Mouse (Mus musculus) limb, embryonic 12.5 days (tissue): ENCODE data around the gene Rnf212. TPM values are rescaled to one million over a fixed set of nuclear protein-coding genes. Genes with fewer than 3 reads are reported as not detected.

ENCODE experiments used
- ATAC-seq: fragments of 200-750 bp; cut with Nextera tagmentation; 2 replicates; pipeline ENCODE4 v1.8.0; 2017; ENCODE audit warnings: low read depth, moderate TSS enrichment; ENCODE audit not compliant: insufficient number of reproducible peaks, insufficient read depth, low FRiP score, low TSS enrichment
- H3K27ac ChIP-seq: fragments of 300-500 bp; sonication (generic); 2 replicates; pipeline ENCODE4 v1.5.1; 2016; ENCODE audit warnings: mild to moderate bottlenecking, moderate library complexity
- H3K27me3 ChIP-seq: fragments of 300-500 bp; sonication (generic); 2 replicates; pipeline ENCODE4 v1.6.1; 2016; ENCODE audit warnings: mild to moderate bottlenecking, moderate library complexity
- H3K36me3 ChIP-seq: fragments of 300-500 bp; sonication (generic); 2 replicates; pipeline ENCODE4 v1.6.1; 2016; ENCODE audit warnings: mild to moderate bottlenecking, moderate library complexity
- H3K4me1 ChIP-seq: fragments of 300-500 bp; sonication (generic); replicated peaks from 2 replicates; pipeline ENCODE4 v1.6.1; 2016
- H3K4me2 ChIP-seq: fragments of 300-500 bp; sonication (generic); 2 replicates; pipeline ENCODE4 v1.6.1; 2016; ENCODE audit warnings: mild to moderate bottlenecking, moderate library complexity
- H3K4me3 ChIP-seq: fragments of 300-500 bp; sonication (generic); replicated peaks from 2 replicates; pipeline ENCODE4 v1.5.1; 2016; ENCODE audit warnings: mild to moderate bottlenecking
- H3K9ac ChIP-seq: fragments of 300-500 bp; sonication (generic); replicated peaks from 2 replicates; pipeline ENCODE4 v1.6.1; 2016; ENCODE audit warnings: mild to moderate bottlenecking, moderate library complexity
- H3K9me3 ChIP-seq: fragments of 300-500 bp; sonication (generic); 2 replicates; pipeline ENCODE4 v1.6.1; 2016; ENCODE audit warnings: mild to moderate bottlenecking, moderate library complexity
- WGBS: fragments of 180-500 bp; shearing (Covaris S2); methylation state at CpG from one replicate; pipeline ENCODE4 v1.1.7; 2016; 5-methylcytosine and 5-hydroxymethylcytosine counted together
- polyA plus RNA-seq: library from polyadenylated mRNA; unstranded; fragments of >200 nt; fragmentation: Nextera tagmentation; extraction: Ambion mirVana; gene quantifications from 2 replicates; pipeline ENCODE4 v1.2.1, GENCODE M21; 2016

The Rnf212 gene
- polyA plus RNA-seq, 1 experiment from 2014 or later, result 0.33 TPM

DNA sequence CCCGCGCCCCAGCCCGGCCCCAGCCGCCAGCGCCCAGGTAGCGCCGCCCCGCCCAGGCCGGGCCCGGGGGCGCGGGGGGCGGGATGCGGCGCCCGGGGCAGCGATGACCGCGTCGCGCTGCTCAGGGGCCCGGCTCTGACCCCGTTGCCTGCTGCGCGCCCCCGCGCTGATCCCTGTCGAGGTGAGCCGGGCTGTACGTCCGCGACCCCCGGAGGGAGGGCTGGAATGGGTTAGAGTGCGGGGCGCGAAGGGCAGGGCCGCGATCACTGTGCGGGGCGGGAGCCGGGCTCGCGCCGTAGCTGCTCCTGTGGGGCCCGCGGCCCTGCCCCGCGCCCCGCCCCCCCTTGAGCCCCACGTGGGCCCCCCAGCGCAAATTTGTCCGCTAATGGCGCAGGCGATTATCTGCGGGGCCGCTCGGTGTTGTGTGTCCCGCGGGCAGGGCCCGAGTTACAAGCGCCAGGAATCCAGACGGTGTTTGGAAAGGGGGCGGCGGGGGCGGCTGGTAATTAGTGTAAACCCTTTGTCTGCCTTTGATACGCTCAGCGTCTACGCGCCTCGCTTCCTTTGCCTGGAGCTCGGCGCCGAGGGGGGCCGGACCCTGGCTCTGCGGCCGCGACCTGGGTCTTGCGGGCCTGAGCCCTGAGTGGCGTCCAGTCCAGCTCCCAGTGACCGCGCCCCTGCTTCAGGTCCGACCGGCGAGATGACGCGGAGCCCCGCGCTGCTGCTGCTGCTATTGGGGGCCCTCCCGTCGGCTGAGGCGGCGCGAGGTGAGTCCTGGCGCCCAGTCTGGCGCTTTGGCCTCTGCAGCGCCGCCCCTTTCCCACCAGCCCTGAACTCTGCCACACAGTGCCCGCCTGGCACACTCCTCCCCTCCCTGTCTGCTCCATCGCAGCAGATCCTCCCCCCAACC lies 80.2 kb downstream of the Rnf212 start:
- Histone ChIP-seq H3K4me1 (peaks cover 68% of the 10 kb centered on the region), H3K27ac (peak overlapping the region; percentile 77), H3K27me3 (peaks cover 9% of the 10 kb centered on the region; the same call in 1 of the 2 replicates), H3K9me3 (no peaks in the 10 kb centered on the region), H3K4me2 (peak overlapping the region; percentile 75), H3K36me3 (peaks cover 23% of the 10 kb centered on the region), H3K9ac (peak overlapping the region; percentile 93), H3K4me3 (peak overlapping the region; percentile 93)
- ATAC-seq, result peak; percentile 57
- under 1% methylated on average over 81 of the region's 99 CpGs for WGBS

DNA sequence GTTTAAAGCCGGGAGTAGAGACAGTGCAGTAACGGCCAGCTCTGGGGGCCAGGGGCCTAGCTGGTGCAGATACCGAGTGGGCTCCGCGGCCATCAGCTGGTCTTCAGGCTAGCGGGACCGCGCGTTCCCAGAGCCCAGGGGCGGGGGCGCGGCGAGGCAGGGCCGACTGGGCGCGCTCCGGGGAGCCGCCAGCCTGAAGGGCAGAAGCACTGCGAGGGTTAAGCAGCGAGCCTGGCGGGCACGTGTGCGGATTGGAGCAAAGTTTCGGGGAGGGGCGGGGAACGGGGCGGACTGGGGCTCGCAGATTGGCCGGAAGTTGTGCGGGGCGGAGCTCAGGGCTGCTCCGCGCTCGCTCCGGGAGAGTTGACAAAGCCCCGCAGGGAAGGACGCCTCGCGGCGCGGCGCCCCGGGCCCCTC lies 80.9 kb downstream of the Rnf212 start:
- H3K4me3 ChIP-seq, result peak overlapping the region; percentile 93
- WGBS, result 2% methylated on average over 35 of the region's 43 CpGs
- peaks cover 9% of the 10 kb centered on the region; the same call in 1 of the 2 replicates for H3K27me3 ChIP-seq
- peaks cover 61% of the 10 kb centered on the region for H3K4me1 ChIP-seq
- peak overlapping the region; percentile 75 for H3K4me2 ChIP-seq
- H3K9ac ChIP-seq, result peak overlapping the region; percentile 93
- peak; percentile 90 for ATAC-seq
- H3K36me3 ChIP-seq, result peaks cover 18% of the 10 kb centered on the region
- H3K27ac ChIP-seq, result peak overlapping the region; percentile 77
- no peaks in the 10 kb centered on the region for H3K9me3 ChIP-seq

DNA sequence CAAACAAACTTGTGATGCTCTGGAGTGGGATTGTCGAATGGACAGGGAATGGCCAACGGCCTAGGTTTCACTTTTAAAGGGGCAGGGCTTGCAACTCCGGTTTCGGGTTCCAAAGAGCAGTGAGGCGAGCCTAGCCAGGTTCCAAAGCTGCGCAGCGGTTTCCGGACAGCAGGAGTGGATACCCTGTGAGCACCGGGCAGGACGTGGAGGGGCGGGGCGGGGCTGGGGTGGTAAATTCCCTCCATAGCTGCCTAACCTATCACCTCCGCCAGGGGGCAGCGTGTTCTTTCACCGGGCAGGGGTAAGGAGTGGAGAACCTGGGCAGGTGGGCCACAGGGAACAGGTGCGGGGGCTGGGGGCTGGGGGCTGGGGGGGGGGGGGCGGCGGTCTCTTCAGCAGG lies 82.5 kb downstream of the Rnf212 start, which contains the start of gene Fgfrl1:
Gene Fgfrl1, plus strand, starts transcription at position 112 of the 400 bp plus-strand sequence.
- peak within 1 kb of the TSS; percentile 93 for H3K9ac ChIP-seq
- H3K4me2 ChIP-seq, result peak within 1 kb of the TSS; percentile 75
- under 1% methylated on average over 17 of the region's 18 CpGs for WGBS

DNA sequence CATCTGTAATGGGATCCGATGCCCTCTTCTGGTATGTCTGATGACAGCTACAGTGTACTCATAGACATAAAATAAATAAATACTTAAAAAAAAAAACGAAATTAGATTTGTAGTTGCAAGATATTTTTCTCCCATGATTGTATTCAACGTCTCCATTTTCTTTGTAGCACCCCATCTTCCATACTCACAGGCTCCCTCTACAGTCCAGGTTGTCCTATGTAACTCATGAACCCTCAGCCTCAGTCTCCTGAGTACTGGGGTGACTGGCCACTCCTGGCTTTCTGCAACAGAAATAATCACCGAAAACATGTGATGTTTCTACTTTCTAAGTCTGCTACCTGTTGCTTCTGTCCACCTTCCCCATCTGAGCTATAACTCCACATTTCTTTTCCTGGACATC lies 83.6 kb downstream of the Rnf212 start:
- Histone ChIP-seq H3K9me3 (no peaks in the 10 kb centered on the region), H3K4me2 (no peak overlapping the region), H3K27ac (no peak overlapping the region), H3K9ac (no peak overlapping the region), H3K4me3 (no peak overlapping the region), H3K4me1 (peaks cover 33% of the 10 kb centered on the region), H3K27me3 (peaks cover 9% of the 10 kb centered on the region; the same call in 1 of the 2 replicates), H3K36me3 (peaks cover 12% of the 10 kb centered on the region)
- ATAC-seq, result no peak
- 70% methylated on average over 4 of the region's 4 CpGs for WGBS

More for the DNA sequence above, 82.5 kb downstream of the Rnf212 start, which contains the start of gene Fgfrl1:
- Histone ChIP-seq H3K27me3 (peaks cover 9% of the 10 kb centered on the region; the same call in 1 of the 2 replicates), H3K4me3 (peak within 1 kb of the TSS; percentile 93), H3K27ac (peak within 1 kb of the TSS; percentile 41; the same call in 1 of the 2 replicates), H3K4me1 (peaks cover 45% of the 10 kb centered on the region), H3K9me3 (no peaks in the 10 kb centered on the region), H3K36me3 (peaks cover 11% of the 10 kb centered on the region)
- ATAC-seq, result no peak

DNA sequence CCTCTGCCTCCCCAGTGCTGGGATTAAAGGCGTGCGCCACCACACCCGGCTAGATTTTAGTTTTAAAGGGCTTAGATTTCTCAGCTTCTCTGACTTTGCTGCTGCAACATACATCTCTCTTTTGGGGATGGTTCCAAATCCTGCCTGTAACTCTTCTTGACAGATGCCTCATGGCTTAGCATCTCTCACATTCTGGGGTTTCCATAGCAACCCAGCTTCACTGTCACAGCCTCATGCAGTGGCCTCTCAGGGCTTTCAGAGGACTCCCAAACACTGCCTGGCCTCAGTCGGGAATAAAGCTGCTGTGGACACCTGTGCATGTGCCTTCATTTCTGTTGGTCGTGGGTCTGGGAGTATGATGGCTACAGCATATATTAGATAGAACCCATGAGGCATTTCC lies 85.7 kb downstream of the Rnf212 start:
- WGBS, result 76% methylated on average over 5 of the region's 5 CpGs
- peaks cover 9% of the 10 kb centered on the region; the same call in 1 of the 2 replicates for H3K27me3 ChIP-seq
- peaks cover 11% of the 10 kb centered on the region; the same call in 1 of the 2 replicates for H3K36me3 ChIP-seq
- no peak for ATAC-seq
- no peak overlapping the region for H3K27ac ChIP-seq
- H3K9me3 ChIP-seq, result no peaks in the 10 kb centered on the region
- no peak overlapping the region for H3K9ac ChIP-seq
- no peak overlapping the region for H3K4me3 ChIP-seq
- peaks cover 20% of the 10 kb centered on the region for H3K4me1 ChIP-seq
- H3K4me2 ChIP-seq, result no peak overlapping the region

DNA sequence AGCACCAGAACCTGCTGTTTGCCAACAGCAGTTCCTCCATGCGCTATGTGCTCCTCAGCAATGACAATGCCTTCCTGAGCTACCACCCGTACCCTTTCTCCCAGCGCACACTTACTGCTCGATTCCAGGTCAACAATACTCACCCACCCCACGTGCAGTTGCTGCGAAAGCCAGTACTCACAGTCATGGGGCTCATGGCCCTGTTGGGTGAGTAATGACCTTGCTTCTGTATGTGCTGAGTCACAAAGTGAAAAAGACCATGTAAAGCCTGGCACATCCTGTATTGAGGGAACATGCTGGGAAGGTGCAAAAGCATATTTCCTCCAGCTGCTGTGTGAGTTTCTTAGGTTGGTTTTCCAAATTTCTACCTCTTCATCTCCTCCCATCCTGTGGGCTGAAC lies 93.9 kb downstream of the Rnf212 start:
- Histone ChIP-seq H3K4me1 (peaks cover 16% of the 10 kb centered on the region), H3K27ac (no peak overlapping the region), H3K9me3 (no peaks in the 10 kb centered on the region), H3K27me3 (no peaks in the 10 kb centered on the region), H3K4me3 (no peak overlapping the region), H3K4me2 (no peak overlapping the region), H3K9ac (no peak overlapping the region), H3K36me3 (peaks cover 12% of the 10 kb centered on the region; the same call in 1 of the 2 replicates)
- ATAC-seq, result no peak
- WGBS, result 91% methylated on average over 6 of the region's 6 CpGs

DNA sequence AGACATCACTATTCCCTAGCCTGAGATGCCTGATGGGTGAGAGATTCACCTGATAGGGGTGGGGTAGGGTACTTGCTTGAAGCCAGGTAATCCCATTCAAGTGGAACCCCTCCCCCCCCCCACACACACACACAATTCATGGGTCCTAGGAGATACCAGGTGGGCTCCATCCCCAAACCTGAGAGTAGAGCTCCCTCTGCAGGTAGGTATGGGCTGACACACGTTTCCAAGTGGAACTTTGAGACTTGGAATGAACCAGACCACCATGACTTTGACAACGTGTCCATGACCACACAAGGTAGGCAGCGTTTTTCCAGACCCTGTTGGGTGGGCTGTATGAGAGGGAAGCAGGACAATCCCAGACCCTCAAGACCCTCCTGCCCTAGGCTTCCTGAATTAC lies 94.9 kb downstream of the Rnf212 start:
- H3K4me3 ChIP-seq, result no peak overlapping the region
- H3K27me3 ChIP-seq, result no peaks in the 10 kb centered on the region
- H3K9ac ChIP-seq, result no peak overlapping the region
- 0 out of 2 replicates have a peak, but pooled peaks cover 7% of the 10 kb centered on the region for H3K36me3 ChIP-seq
- 51% methylated on average over 3 of the region's 3 CpGs for WGBS
- H3K4me2 ChIP-seq, result no peak overlapping the region
- H3K9me3 ChIP-seq, result no peaks in the 10 kb centered on the region
- H3K4me1 ChIP-seq, result peaks cover 18% of the 10 kb centered on the region
- no peak for ATAC-seq
- H3K27ac ChIP-seq, result no peak overlapping the region

Other genes starting within 250 kb of the Rnf212 start
- gene Cplx1, start 225.0 kb downstream of the Rnf212 start, polyA plus RNA-seq, result 0.33 and 0.46 TPM in 2 replicates
- 48.1 and 57.8 TPM in 2 replicates for gene Gak, start 145.2 kb downstream of the Rnf212 start, polyA plus RNA-seq
- gene Tmem175, start 145.2 kb downstream of the Rnf212 start, polyA plus RNA-seq, result 17.8 and 21.8 TPM in 2 replicates
- 13.1 and 13.6 TPM in 2 replicates for gene Idua, start 114.7 kb downstream of the Rnf212 start, polyA plus RNA-seq
- gene Dgkq, start 105.3 kb downstream of the Rnf212 start, polyA plus RNA-seq, result 17.6 and 17.7 TPM in 2 replicates
- 1.1 and 1.7 TPM in 2 replicates for gene Slc26a1, start 99.4 kb downstream of the Rnf212 start, polyA plus RNA-seq
- gene Fgfrl1, start 82.6 kb downstream of the Rnf212 start, polyA plus RNA-seq, result 55.2 and 61.3 TPM in 2 replicates
- not detected in 2 replicates for gene Tmed11, start 20.4 kb upstream of the Rnf212 start, polyA plus RNA-seq
- not detected in 2 replicates for gene Vmn2r8, start 33.9 kb upstream of the Rnf212 start, polyA plus RNA-seq
- gene Vmn2r9, start 77.6 kb upstream of the Rnf212 start, polyA plus RNA-seq, result not detected in 2 replicates
- not detected in 2 replicates for gene Vmn2r10, start 231.5 kb upstream of the Rnf212 start, polyA plus RNA-seq